8 mouse cellular contexts compared by ENCODE assay signal in genomic region chr16:78375222-78375621, GRCm38 (mm10). TPM values are rescaled to one million over a fixed set of nuclear protein-coding genes. Genes with fewer than 3 reads are reported as not detected.
A peak's percentile ranks its signal among the peaks of the same experiment; 100 is the strongest.
DNase-seq lines count a peak whose midpoint lies in the region; ATAC-seq and TF ChIP-seq lines count a peak whose summit lies in the region.

No protein-coding gene starts in this region.

- no peak for TF ChIP-seq CTCF in ES-Bruce4 (IDR thresholded peaks at IDR 0.05; ENCODE audit: low read depth, low read length)

- peak overlapping the region; percentile 38 for H3K4me3 ChIP-seq in ES-Bruce4 (ENCODE audit: low read depth, low read length)
- peak overlapping the region; percentile 81 for H3K4me3 ChIP-seq in embryonic facial prominence, embryonic 15.5 days (replicated peaks)
- H3K4me3 ChIP-seq in stomach, embryonic 16.5 days (replicated peaks; ENCODE audit: low read length), result peak overlapping the region; percentile 92

- H3K27ac ChIP-seq in ES-Bruce4 (ENCODE audit: insufficient read depth, low read length), result no peak overlapping the region
- no peak overlapping the region for H3K27ac ChIP-seq in embryonic facial prominence, embryonic 15.5 days (replicated peaks)
- peak overlapping the region; percentile 32 for H3K27ac ChIP-seq in stomach, embryonic 16.5 days (ENCODE audit: low read length)

- H3K4me2 ChIP-seq in embryonic facial prominence, embryonic 15.5 days (replicated peaks), result peak overlapping the region; percentile 77
- H3K4me2 ChIP-seq in stomach, embryonic 16.5 days (ENCODE audit: low read depth, low read length), result peak overlapping the region; percentile 84

- H3K9ac ChIP-seq in ES-Bruce4 (ENCODE audit: low read depth, poor library complexity, severe bottlenecking), result peak overlapping the region; percentile 98
- 0 out of 2 replicates have a peak overlapping the region, but pooled peaks have one; percentile 19 for H3K9ac ChIP-seq in embryonic facial prominence, embryonic 15.5 days
- peak overlapping the region; percentile 53 for H3K9ac ChIP-seq in stomach, embryonic 16.5 days (ENCODE audit: low read length)

- no peak for TF ChIP-seq POLR2A in ES-Bruce4 (IDR thresholded peaks at IDR 0.05; ENCODE audit: insufficient read depth, low read length)

- no peaks in the 10 kb centered on the region for H3K4me1 ChIP-seq in ES-Bruce4 (ENCODE audit: control insufficient read depth, insufficient read depth, low read length)
- peaks cover 12% of the 10 kb centered on the region for H3K4me1 ChIP-seq in embryonic facial prominence, embryonic 15.5 days
- H3K4me1 ChIP-seq in stomach, embryonic 16.5 days (ENCODE audit: control insufficient read depth, insufficient read depth, low read length), result peaks cover 7% of the 10 kb centered on the region

- H3K36me3 ChIP-seq in ES-Bruce4 (ENCODE audit: control insufficient read depth, insufficient read depth, low read length, poor library complexity, severe bottlenecking), result peaks cover 21% of the 10 kb centered on the region
- peaks cover 6% of the 10 kb centered on the region; the same call in 1 of the 2 replicates for H3K36me3 ChIP-seq in embryonic facial prominence, embryonic 15.5 days
- H3K36me3 ChIP-seq in stomach, embryonic 16.5 days (ENCODE audit: control insufficient read depth, insufficient read depth, low read length), result no peaks in the 10 kb centered on the region; the same call in 1 of the 2 replicates

- no peak for TF ChIP-seq EP300 in ES-Bruce4 (IDR thresholded peaks at IDR 0.05; ENCODE audit: insufficient read depth, low read depth, low read length)

- peak; percentile 8 to 60 for DNase-seq in adrenal gland, adult (ENCODE audit: inconsistent age in 2 of 2, low spot score in 1 of 2)
- no peak for DNase-seq in adrenal gland, postnatal 25 days
- DNase-seq in induced T-regulatory cell, adult 2 months (ENCODE audit: low read depth), result peak; percentile 71
- DNase-seq in Muller cell, postnatal 12 days (ENCODE audit: inconsistent ontology term), result no peak

- no peaks in the 10 kb centered on the region for H3K9me3 ChIP-seq in ES-Bruce4 (replicated peaks; ENCODE audit: control insufficient read depth, insufficient read depth, low read length, poor library complexity, severe bottlenecking)
- no peaks in the 10 kb centered on the region for H3K9me3 ChIP-seq in embryonic facial prominence, embryonic 15.5 days (replicated peaks)
- H3K9me3 ChIP-seq in stomach, embryonic 16.5 days (replicated peaks; ENCODE audit: control insufficient read depth, low read length), result no peaks in the 10 kb centered on the region

- no peaks in the 10 kb centered on the region for H3K27me3 ChIP-seq in ES-Bruce4 (ENCODE audit: control insufficient read depth, insufficient read depth, low read length, poor library complexity, severe bottlenecking)
- no peaks in the 10 kb centered on the region for H3K27me3 ChIP-seq in embryonic facial prominence, embryonic 15.5 days
- H3K27me3 ChIP-seq in stomach, embryonic 16.5 days (ENCODE audit: control insufficient read depth, insufficient read depth, low read length), result no peaks in the 10 kb centered on the region

- WGBS in embryonic facial prominence, embryonic 15.5 days, result 40% methylated on average over 10 of the region's 10 CpGs
- 45% methylated on average over 10 of the region's 10 CpGs for WGBS in stomach, embryonic 16.5 days

- no peak for ATAC-seq in embryonic facial prominence, embryonic 15.5 days (ENCODE audit: insufficient number of reproducible peaks, low FRiP score, low TSS enrichment, low read depth)
- ATAC-seq in megakaryocyte-erythroid progenitor cell, adult 5-6 weeks (replicated peaks; ENCODE audit: low FRiP score, low TSS enrichment, poor library complexity, severe bottlenecking), result peak; percentile 34
- no peak for ATAC-seq in stomach, embryonic 16.5 days (ENCODE audit: insufficient read depth, low FRiP score)

RNA-seq across cellular contexts. Expression of gene Btg3, which starts 1.8 kb away (rescaled TPM):
- total RNA-seq in adrenal gland, postnatal 25 days (2021), result 34.6 and 35.5 TPM in 2 replicates
- polyA plus RNA-seq in ES-Bruce4 (2011; ENCODE audit: insufficient read depth, insufficient read length, low read depth, missing spikeins), result 53.3 and 55.7 TPM in 2 replicates
- polyA plus RNA-seq in embryonic facial prominence, embryonic 15.5 days (2015; fragmentation: Nextera tagmentation; extraction: Ambion mirVana), result 67.0 and 70.9 TPM in 2 replicates
- 27.2 and 43.5 TPM in 2 replicates for total RNA-seq in megakaryocyte-erythroid progenitor cell, adult 5-6 weeks (2014; fragmentation: Nextera tagmentation)
- total RNA-seq in megakaryocyte-erythroid progenitor cell, adult 5-6 weeks (2017), result 24.2 and 24.6 TPM in 2 replicates
- polyA plus RNA-seq in stomach, embryonic 16.5 days (2015; fragmentation: Nextera tagmentation; extraction: Ambion mirVana), result 19.7 and 25.3 TPM in 2 replicates

Comparison
In these comparisons a context has a peak if more than half of its experiments do, and no peak if none do; other contexts are left out.
1. DNase-seq: peak in adrenal gland, adult (2 of 2) and induced T-regulatory cell, adult 2 months (single experiment); none in adrenal gland, postnatal 25 days (single experiment) and Muller cell, postnatal 12 days (single experiment).
2. H3K4me3 ChIP-seq: peak in every context shown above with its lines; median percentile 92 in stomach, embryonic 16.5 days; 81 in embryonic facial prominence, embryonic 15.5 days; 38 in ES-Bruce4.
3. H3K9ac ChIP-seq: peak in every context shown above with its lines; median percentile 98 in ES-Bruce4; 53 in stomach, embryonic 16.5 days; 19 in embryonic facial prominence, embryonic 15.5 days.